Mouse (Mus musculus) cortical plate, adult 2 months (tissue): ENCODE data around the gene Gm5741. TPM values are rescaled to one million over a fixed set of nuclear protein-coding genes. Genes with fewer than 3 reads are reported as not detected.

Experiments
- H3K27ac ChIP-seq: fragments of 200-500 bp; 2 replicates; pipeline ENCODE4 v1.5.1; 2012; ENCODE audit warnings: low read length, control low read depth, inconsistent platforms; ENCODE audit not compliant: insufficient read depth
- H3K4me1 ChIP-seq: fragments of 200-500 bp; 2 replicates; pipeline ENCODE4 v1.6.1; 2011; ENCODE audit warnings: low read length; ENCODE audit not compliant: control insufficient read depth, insufficient read depth
- H3K4me3 ChIP-seq: fragments of 200-500 bp; 2 replicates; pipeline ENCODE4 v1.5.1; 2011; ENCODE audit warnings: mild to moderate bottlenecking, low read length, control low read depth; ENCODE audit not compliant: insufficient read depth
- CTCF ChIP-seq: fragments of 200-500 bp; IDR thresholded peaks from 2 replicates; pipeline ENCODE4 v1.5.1; 2011; ENCODE audit warnings: mild to moderate bottlenecking, control low read depth, low read length; ENCODE audit not compliant: insufficient read depth; ENCODE audit errors: extremely low read depth
- POLR2A ChIP-seq: fragments of 200-500 bp; IDR thresholded peaks from 2 replicates; pipeline ENCODE4 v1.6.1; 2011; ENCODE audit warnings: mild to moderate bottlenecking, low read length, control low read depth; ENCODE audit not compliant: insufficient read depth; ENCODE audit errors: extremely low read depth
- polyA plus RNA-seq: library from polyadenylated mRNA; depleted of rRNA; stranded (reverse); fragments of >200 nt; gene quantifications from 2 replicates; pipeline ENCODE4 v1.2.3, GENCODE M21; 2012

Gm5741 gene
- polyA plus RNA-seq, 1 experiment = not detected

- Histone ChIP-seq H3K27ac (no peak overlapping the region), H3K4me1 (peaks cover 4% of the 10 kb centered on the region; the same call in 1 of the 2 replicates), H3K4me3 (no peak overlapping the region)
- TF ChIP-seq CTCF = peak; percentile 35; the same call in 1 of the 2 replicates
- no peak for TF ChIP-seq POLR2A
Measured at GRCm38 (mm10) chr8:85076001-85076400, 8.2 kb upstream of the Gm5741 start.

- H3K4me3 ChIP-seq = no peak overlapping the region
- TF ChIP-seq CTCF (no peak), POLR2A (no peak)
Measured at GRCm38 (mm10) chr8:85074617-85075016, 6.8 kb upstream of the Gm5741 start.

GRCm38 (mm10) chr8:85074167-85074566, 6.4 kb upstream of the Gm5741 start:
- no peak for TF ChIP-seq CTCF
- peak; percentile 23; the same call in 1 of the 2 replicates for TF ChIP-seq POLR2A
- H3K27ac ChIP-seq = no peak overlapping the region
- H3K4me3 ChIP-seq = no peak overlapping the region
- no peaks in the 10 kb centered on the region for H3K4me1 ChIP-seq

More at GRCm38 (mm10) chr8:85074617-85075016, 6.8 kb upstream of the Gm5741 start:
- peaks cover under 1% of the 10 kb centered on the region; the same call in 1 of the 2 replicates for H3K4me1 ChIP-seq
- H3K27ac ChIP-seq = no peak overlapping the region

DNA sequence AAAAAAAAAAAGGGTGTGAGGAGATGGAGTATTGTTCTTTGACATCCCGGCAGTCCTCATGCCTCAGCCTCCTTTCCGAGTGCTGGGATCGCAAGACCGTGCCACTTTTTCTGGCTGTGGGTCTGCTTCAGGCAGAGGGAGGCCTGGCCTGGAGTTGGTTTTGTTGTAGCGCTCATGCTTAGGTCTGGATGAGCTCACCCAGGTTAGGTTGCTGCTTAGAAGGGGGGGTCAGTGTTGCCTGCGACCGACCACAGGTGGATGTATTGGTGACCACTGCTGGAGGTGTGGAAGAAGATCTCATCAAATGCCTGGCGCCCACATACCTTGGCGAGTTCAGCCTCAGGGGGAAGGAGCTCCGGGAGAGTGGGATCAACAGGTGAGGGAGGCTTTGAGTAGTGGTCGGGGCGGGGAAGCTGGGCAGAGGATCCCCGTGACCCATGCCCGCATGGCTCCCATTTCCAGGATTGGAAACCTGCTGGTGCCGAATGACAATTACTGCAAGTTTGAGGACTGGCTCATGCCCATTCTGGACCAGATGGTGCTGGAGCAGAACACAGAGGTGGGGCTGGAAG, 5.3 kb upstream of the Gm5741 start:
- H3K27ac ChIP-seq = no peak overlapping the region
- no peak overlapping the region; the same call in 1 of the 2 replicates for H3K4me3 ChIP-seq
- no peak for TF ChIP-seq CTCF
- TF ChIP-seq POLR2A = no peak
- no peaks in the 10 kb centered on the region for H3K4me1 ChIP-seq

DNA sequence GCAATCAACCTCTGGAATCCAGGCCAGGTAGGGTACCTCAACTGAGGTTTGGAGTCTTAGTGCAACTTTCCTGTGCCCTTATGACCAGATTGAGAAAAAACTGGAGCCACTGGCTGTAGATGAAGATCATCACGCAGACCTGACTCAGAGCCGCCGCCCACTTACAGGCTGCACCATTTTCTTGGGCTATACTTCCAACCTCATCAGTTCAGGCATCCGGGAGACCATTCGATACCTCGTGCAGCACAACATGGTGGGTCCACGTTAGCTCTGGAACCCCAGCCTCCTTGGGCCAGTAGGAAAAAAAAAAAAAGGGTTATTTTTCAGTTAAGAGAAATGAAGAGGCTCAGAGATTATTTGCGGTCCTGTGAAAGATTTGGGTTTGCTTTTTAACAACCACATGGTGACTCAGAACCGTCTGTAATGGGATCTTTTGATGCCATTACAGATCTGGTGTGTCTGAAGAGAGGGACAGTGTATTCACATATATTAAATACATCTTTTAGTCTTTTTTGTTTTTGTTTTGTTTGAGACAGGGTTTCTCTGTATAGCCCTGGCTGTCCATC, 4.7 kb upstream of the Gm5741 start:
- H3K27ac ChIP-seq = 0 out of 2 replicates have a peak overlapping the region, but pooled peaks have one; percentile 8

GRCm38 (mm10) chr8:85071514-85072281, 3.9 kb upstream of the Gm5741 start, which contains the start of gene Dhps:
Dhps (plus strand) TSS chr8:85071757.
- Histone ChIP-seq H3K4me1 (no peaks in the 10 kb centered on the region), H3K4me3 (peak within 1 kb of the TSS; percentile 81), H3K27ac (peak within 1 kb of the TSS; percentile 96)
- TF ChIP-seq CTCF (no peak), POLR2A (peak; percentile 42; the same call in 1 of the 2 replicates)

More for the DNA sequence above, 4.7 kb upstream of the Gm5741 start:
- Histone ChIP-seq H3K4me1 (no peaks in the 10 kb centered on the region), H3K4me3 (peak overlapping the region; percentile 81)
- no peak for TF ChIP-seq POLR2A
- no peak for TF ChIP-seq CTCF

DNA sequence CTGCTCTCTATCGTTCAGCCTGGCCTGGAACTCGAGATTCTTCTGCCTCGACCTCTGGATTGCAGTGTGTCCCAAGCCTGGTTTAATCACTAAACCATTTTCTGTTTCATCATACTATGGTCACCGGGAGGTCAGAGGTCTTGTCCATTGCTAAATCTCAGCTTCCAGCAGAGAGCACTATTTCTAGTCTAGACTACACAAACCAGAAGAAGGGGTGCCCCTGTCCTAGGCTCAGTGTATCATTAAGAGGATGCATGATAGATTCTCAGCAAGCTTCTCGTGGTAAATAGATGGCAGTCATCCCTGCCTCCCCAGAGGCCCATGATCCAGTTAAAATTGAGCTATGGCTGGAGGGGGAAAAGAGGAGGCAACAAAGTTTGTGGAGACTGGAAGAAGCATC, 3.3 kb upstream of the Gm5741 start:
- no peak for TF ChIP-seq CTCF
- no peak for TF ChIP-seq POLR2A
- no peaks in the 10 kb centered on the region for H3K4me1 ChIP-seq
- no peak overlapping the region for H3K27ac ChIP-seq
- no peak overlapping the region; the same call in 1 of the 2 replicates for H3K4me3 ChIP-seq

- TF ChIP-seq CTCF (no peak), POLR2A (no peak)
- no peak overlapping the region for H3K27ac ChIP-seq
- no peak overlapping the region for H3K4me3 ChIP-seq
- H3K4me1 ChIP-seq = no peaks in the 10 kb centered on the region; the same call in 1 of the 2 replicates
Measured at GRCm38 (mm10) chr8:85067155-85067554, 627 bp downstream of the Gm5741 start.

- TF ChIP-seq POLR2A (no peak), CTCF (no peak)
Measured at GRCm38 (mm10) chr8:85065213-85065612, 2.6 kb downstream of the Gm5741 start.

More at GRCm38 (mm10) chr8:85065213-85065612, 2.6 kb downstream of the Gm5741 start:
- Histone ChIP-seq H3K4me3 (no peak overlapping the region), H3K27ac (no peak overlapping the region), H3K4me1 (peaks cover 2% of the 10 kb centered on the region; the same call in 1 of the 2 replicates)
